Mouse (Mus musculus): ENCODE data around the gene Cyp2w1. TPM values are rescaled to one million over a fixed set of nuclear protein-coding genes. Genes with fewer than 3 reads are reported as not detected.
"Not testable (repeated sequence)": the region's sequence is repeated elsewhere in the genome, so short reads cannot be mapped to it uniquely, and the experiment has no call there.

The Cyp2w1 gene
- polyA plus RNA-seq, 1 experiment from 2014 or later, result not detected

GRCm38 (mm10) chr5:139327634-139328020 lies 24.8 kb upstream of the Cyp2w1 start:
- WGBS, result 81% methylated on average over 7 of the region's 7 CpGs
- ATAC-seq (ENCODE audit: low FRiP score) (no peak), DNase-seq (ENCODE audit: low spot score, missing footprints) (peak; percentile 57)
- H3K9me3 ChIP-seq (ENCODE audit: control insufficient read depth, low read length), result no peaks in the 10 kb centered on the region
- no peak overlapping the region for H3K27ac ChIP-seq (ENCODE audit: low read depth, low read length)
- no peak overlapping the region for H3K9ac ChIP-seq (ENCODE audit: low read length)
- no peak overlapping the region for H3K4me3 ChIP-seq (ENCODE audit: low read depth, low read length)
- no peaks in the 10 kb centered on the region for H3K36me3 ChIP-seq (ENCODE audit: control insufficient read depth, insufficient read depth, low read length)
- H3K4me2 ChIP-seq, result no peak overlapping the region
- H3K27me3 ChIP-seq (ENCODE audit: control insufficient read depth, insufficient read depth, low read length), result peaks cover 32% of the 10 kb centered on the region
- 0 out of 2 replicates have a peak, but pooled peaks cover 2% of the 10 kb centered on the region for H3K4me1 ChIP-seq (ENCODE audit: control insufficient read depth, insufficient read depth, low read length)

- no peak overlapping the region for H3K4me3 ChIP-seq (ENCODE audit: low read depth, low read length)
- no peak for ATAC-seq (ENCODE audit: low FRiP score)
- no peak overlapping the region for H3K27ac ChIP-seq (ENCODE audit: low read depth, low read length)
- peaks cover 7% of the 10 kb centered on the region for H3K27me3 ChIP-seq (ENCODE audit: control insufficient read depth, insufficient read depth, low read length)
- H3K9me3 ChIP-seq (ENCODE audit: control insufficient read depth, low read length), result no peaks in the 10 kb centered on the region
- H3K4me1 ChIP-seq (ENCODE audit: control insufficient read depth, insufficient read depth, low read length), result no peaks in the 10 kb centered on the region
- no peaks in the 10 kb centered on the region for H3K36me3 ChIP-seq (ENCODE audit: control insufficient read depth, insufficient read depth, low read length)
- WGBS, result 70% methylated on average over 7 of the region's 7 CpGs
- no peak overlapping the region for H3K9ac ChIP-seq (ENCODE audit: low read length)
- H3K4me2 ChIP-seq, result no peak overlapping the region
- DNase-seq (ENCODE audit: low spot score, missing footprints), result peak; percentile 44
Measured at GRCm38 (mm10) chr5:139330766-139331165, 21.7 kb upstream of the Cyp2w1 start.

- 19% methylated on average over 8 of the region's 8 CpGs for WGBS
Measured at GRCm38 (mm10) chr5:139331742-139332141, 20.7 kb upstream of the Cyp2w1 start.

GRCm38 (mm10) chr5:139332590-139333272 lies 19.7 kb upstream of the Cyp2w1 start:
- ATAC-seq (ENCODE audit: low FRiP score) (0 out of 2 replicates have a peak, but pooled peaks have one; percentile 10), DNase-seq (ENCODE audit: low spot score, missing footprints) (peak; percentile 54)
- peaks cover 2% of the 10 kb centered on the region for H3K36me3 ChIP-seq (ENCODE audit: control insufficient read depth, insufficient read depth, low read length)
- no peak overlapping the region for H3K9ac ChIP-seq (ENCODE audit: low read length)
- no peak overlapping the region for H3K4me2 ChIP-seq
- H3K4me3 ChIP-seq (ENCODE audit: low read depth, low read length), result no peak overlapping the region
- H3K4me1 ChIP-seq (ENCODE audit: control insufficient read depth, insufficient read depth, low read length), result no peaks in the 10 kb centered on the region
- H3K9me3 ChIP-seq (ENCODE audit: control insufficient read depth, low read length), result no peaks in the 10 kb centered on the region
- no peaks in the 10 kb centered on the region for H3K27me3 ChIP-seq (ENCODE audit: control insufficient read depth, insufficient read depth, low read length)
- no peak overlapping the region for H3K27ac ChIP-seq (ENCODE audit: low read depth, low read length)
- 86% methylated on average over 8 of the region's 8 CpGs for WGBS

More at GRCm38 (mm10) chr5:139331742-139332141, 20.7 kb upstream of the Cyp2w1 start:
- DNase-seq (ENCODE audit: low spot score, missing footprints) (peak; percentile 98), ATAC-seq (ENCODE audit: low FRiP score) (peak; percentile 49)
- no peak overlapping the region for H3K4me3 ChIP-seq (ENCODE audit: low read depth, low read length)
- H3K9ac ChIP-seq (ENCODE audit: low read length), result no peak overlapping the region
- no peak overlapping the region for H3K4me2 ChIP-seq
- no peak overlapping the region for H3K27ac ChIP-seq (ENCODE audit: low read depth, low read length)
- H3K4me1 ChIP-seq (ENCODE audit: control insufficient read depth, insufficient read depth, low read length), result no peaks in the 10 kb centered on the region
- H3K9me3 ChIP-seq (ENCODE audit: control insufficient read depth, low read length), result no peaks in the 10 kb centered on the region
- H3K36me3 ChIP-seq (ENCODE audit: control insufficient read depth, insufficient read depth, low read length), result no peaks in the 10 kb centered on the region; the same call in 1 of the 2 replicates
- H3K27me3 ChIP-seq (ENCODE audit: control insufficient read depth, insufficient read depth, low read length), result no peaks in the 10 kb centered on the region

GRCm38 (mm10) chr5:139333301-139334013 lies 19.0 kb upstream of the Cyp2w1 start:
- 87% methylated on average over 16 of the region's 16 CpGs for WGBS
- H3K9me3 ChIP-seq (ENCODE audit: control insufficient read depth, low read length), result no peaks in the 10 kb centered on the region
- H3K4me2 ChIP-seq, result no peak overlapping the region
- H3K27me3 ChIP-seq (ENCODE audit: control insufficient read depth, insufficient read depth, low read length), result no peaks in the 10 kb centered on the region
- no peak for ATAC-seq (ENCODE audit: low FRiP score)
- peak; percentile 79 for DNase-seq (ENCODE audit: low spot score, missing footprints)
- no peak overlapping the region for H3K4me3 ChIP-seq (ENCODE audit: low read depth, low read length)
- H3K4me1 ChIP-seq (ENCODE audit: control insufficient read depth, insufficient read depth, low read length), result no peaks in the 10 kb centered on the region
- peaks cover 5% of the 10 kb centered on the region for H3K36me3 ChIP-seq (ENCODE audit: control insufficient read depth, insufficient read depth, low read length)
- no peak overlapping the region for H3K27ac ChIP-seq (ENCODE audit: low read depth, low read length)
- no peak overlapping the region for H3K9ac ChIP-seq (ENCODE audit: low read length)

- not testable (repeated sequence) for H3K27me3 ChIP-seq (ENCODE audit: control insufficient read depth, insufficient read depth, low read length); H3K4me3 ChIP-seq (ENCODE audit: low read depth, low read length); H3K9ac ChIP-seq (ENCODE audit: low read length); H3K9me3 ChIP-seq (ENCODE audit: control insufficient read depth, low read length); H3K4me1 ChIP-seq (ENCODE audit: control insufficient read depth, insufficient read depth, low read length); DNase-seq (ENCODE audit: low spot score, missing footprints); H3K27ac ChIP-seq (ENCODE audit: low read depth, low read length); H3K4me2 ChIP-seq; ATAC-seq (ENCODE audit: low FRiP score)
- H3K36me3 ChIP-seq (ENCODE audit: control insufficient read depth, insufficient read depth, low read length), result peaks cover 11% of the 10 kb centered on the region
- WGBS, result 84% methylated on average over 10 of the region's 10 CpGs
Measured at GRCm38 (mm10) chr5:139334394-139334793, 18.0 kb upstream of the Cyp2w1 start.

GRCm38 (mm10) chr5:139335634-139336033 lies 16.8 kb upstream of the Cyp2w1 start:
- peaks cover 11% of the 10 kb centered on the region for H3K36me3 ChIP-seq (ENCODE audit: control insufficient read depth, insufficient read depth, low read length)
- no peaks in the 10 kb centered on the region for H3K9me3 ChIP-seq (ENCODE audit: control insufficient read depth, low read length)
- H3K4me2 ChIP-seq, result no peak overlapping the region
- H3K4me3 ChIP-seq (ENCODE audit: low read depth, low read length), result no peak overlapping the region
- no peaks in the 10 kb centered on the region for H3K27me3 ChIP-seq (ENCODE audit: control insufficient read depth, insufficient read depth, low read length)
- no peak overlapping the region for H3K27ac ChIP-seq (ENCODE audit: low read depth, low read length)
- no peak overlapping the region for H3K9ac ChIP-seq (ENCODE audit: low read length)
- no peak for ATAC-seq (ENCODE audit: low FRiP score)
- H3K4me1 ChIP-seq (ENCODE audit: control insufficient read depth, insufficient read depth, low read length), result no peaks in the 10 kb centered on the region
- no peak for DNase-seq (ENCODE audit: low spot score, missing footprints)
- 88% methylated on average over 4 of the region's 4 CpGs for WGBS

GRCm38 (mm10) chr5:139337826-139338370 lies 14.5 kb upstream of the Cyp2w1 start:
- H3K4me1 ChIP-seq (ENCODE audit: control insufficient read depth, insufficient read depth, low read length), result no peaks in the 10 kb centered on the region
- no peak overlapping the region for H3K4me2 ChIP-seq
- no peaks in the 10 kb centered on the region for H3K9me3 ChIP-seq (ENCODE audit: control insufficient read depth, low read length)
- ATAC-seq (ENCODE audit: low FRiP score) (no peak), DNase-seq (ENCODE audit: low spot score, missing footprints) (no peak)
- H3K4me3 ChIP-seq (ENCODE audit: low read depth, low read length), result no peak overlapping the region
- 81% methylated on average over 13 of the region's 13 CpGs for WGBS
- H3K27me3 ChIP-seq (ENCODE audit: control insufficient read depth, insufficient read depth, low read length), result no peaks in the 10 kb centered on the region
- no peak overlapping the region for H3K27ac ChIP-seq (ENCODE audit: low read depth, low read length)
- H3K36me3 ChIP-seq (ENCODE audit: control insufficient read depth, insufficient read depth, low read length), result peaks cover 15% of the 10 kb centered on the region
- no peak overlapping the region for H3K9ac ChIP-seq (ENCODE audit: low read length)

GRCm38 (mm10) chr5:139338403-139338802 lies 14.0 kb upstream of the Cyp2w1 start:
- Histone ChIP-seq H3K27me3 (ENCODE audit: control insufficient read depth, insufficient read depth, low read length) (no peaks in the 10 kb centered on the region), H3K4me3 (ENCODE audit: low read depth, low read length) (no peak overlapping the region), H3K4me1 (ENCODE audit: control insufficient read depth, insufficient read depth, low read length) (no peaks in the 10 kb centered on the region), H3K36me3 (ENCODE audit: control insufficient read depth, insufficient read depth, low read length) (peaks cover 15% of the 10 kb centered on the region), H3K4me2 (no peak overlapping the region), H3K9me3 (ENCODE audit: control insufficient read depth, low read length) (no peaks in the 10 kb centered on the region), H3K9ac (ENCODE audit: low read length) (no peak overlapping the region), H3K27ac (ENCODE audit: low read depth, low read length) (no peak overlapping the region)
- 91% methylated on average over 3 of the region's 3 CpGs for WGBS
- ATAC-seq (ENCODE audit: low FRiP score) (no peak), DNase-seq (ENCODE audit: low spot score, missing footprints) (no peak)
